Mouse (Mus musculus) adrenal gland, adult 18-20 months (tissue): Measurements from ENCODE around the gene 1700028K03Rik. TPM values are rescaled to one million over a fixed set of nuclear protein-coding genes. Genes with fewer than 3 reads are reported as not detected.

Source experiments
- DNase-seq, 2 experiments: peaks; one replicate each; pipeline ENCODE4 v3.0.0; 2021 to 2022; ENCODE audit warnings: low spot score in 2 of 2
- long read RNA-seq, 2 experiments: library from polyadenylated mRNA; stranded (forward); transcript quantifications; one replicate each; pipeline ENCODE4 v2.0.0; 2021
- total RNA-seq, 2 experiments: library from RNA; stranded (reverse); gene quantifications; 1 replicate in 1 of 2; 2 replicates in 1 of 2; pipeline ENCODE4 v1.2.3; 2021

Gene 1700028K03Rik
- total RNA-seq, result not detected
- long read RNA-seq, experiment 1, result 0 reads
- long read RNA-seq, experiment 2, result 0 reads

DNA sequence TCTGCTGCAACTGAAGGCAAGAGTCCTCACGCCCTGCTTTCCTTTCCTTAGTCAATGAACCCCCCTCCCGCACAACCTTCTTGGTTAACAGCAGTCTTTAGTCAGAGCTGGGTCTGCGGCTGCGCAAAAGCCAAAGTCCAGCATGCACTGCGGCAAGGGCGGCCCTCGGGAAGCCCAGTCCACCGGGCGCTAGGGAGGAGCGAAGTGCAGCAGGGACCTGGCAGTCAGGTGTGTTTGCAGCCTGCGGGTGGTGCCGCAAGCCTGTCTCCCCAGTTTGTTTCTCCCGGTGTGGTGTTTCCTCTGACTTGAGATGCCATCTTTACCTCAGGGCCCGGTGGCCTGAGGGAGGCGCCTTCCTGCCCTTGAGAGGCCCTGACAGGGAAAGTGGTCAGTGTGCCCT, at the start of gene 1700028K03Rik:
1700028K03Rik (plus strand) TSS at position 129 of the 400 bp plus-strand sequence.
- no peak for DNase-seq

DNA sequence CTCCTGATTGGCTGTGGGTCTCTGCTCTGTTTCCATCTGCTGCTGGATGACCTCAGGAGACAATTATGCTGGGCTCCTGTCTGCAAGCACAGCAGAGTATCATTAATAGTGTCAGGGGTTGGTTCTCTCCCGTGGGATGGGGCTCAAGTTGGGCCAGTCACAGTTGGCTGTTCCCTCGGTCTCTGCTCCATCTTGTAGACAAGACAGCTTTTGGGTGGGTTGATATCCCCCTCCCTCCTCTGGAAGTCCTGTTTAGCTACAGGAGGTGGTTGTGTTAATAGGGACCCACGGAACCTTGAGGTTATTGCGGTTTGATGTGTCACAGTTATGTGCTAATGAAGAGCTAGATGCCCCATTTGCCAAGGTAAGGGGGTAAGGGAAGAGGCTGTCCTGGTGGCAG, 45.5 kb upstream of the 1700028K03Rik start:
- DNase-seq, result no peak

DNA sequence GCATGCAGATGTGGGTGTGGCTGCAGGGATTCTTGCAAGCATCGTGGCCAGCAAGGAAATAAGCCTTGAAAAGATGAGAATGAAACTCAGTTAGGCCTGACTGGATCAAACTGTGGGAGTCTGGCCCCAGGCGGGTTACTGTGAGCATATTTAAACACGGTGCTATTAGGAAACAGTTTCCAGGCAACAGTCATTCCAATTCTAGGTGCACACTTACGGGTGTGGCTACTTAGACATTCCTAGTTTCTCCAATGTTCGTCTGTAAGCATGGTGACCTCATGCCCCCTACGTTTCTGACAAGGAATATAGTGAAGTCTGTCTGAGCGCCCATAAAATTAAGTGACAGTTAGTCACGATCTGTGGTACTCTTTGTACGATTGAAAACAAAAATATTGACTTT, 43.5 kb upstream of the 1700028K03Rik start:
- no peak for DNase-seq

DNA sequence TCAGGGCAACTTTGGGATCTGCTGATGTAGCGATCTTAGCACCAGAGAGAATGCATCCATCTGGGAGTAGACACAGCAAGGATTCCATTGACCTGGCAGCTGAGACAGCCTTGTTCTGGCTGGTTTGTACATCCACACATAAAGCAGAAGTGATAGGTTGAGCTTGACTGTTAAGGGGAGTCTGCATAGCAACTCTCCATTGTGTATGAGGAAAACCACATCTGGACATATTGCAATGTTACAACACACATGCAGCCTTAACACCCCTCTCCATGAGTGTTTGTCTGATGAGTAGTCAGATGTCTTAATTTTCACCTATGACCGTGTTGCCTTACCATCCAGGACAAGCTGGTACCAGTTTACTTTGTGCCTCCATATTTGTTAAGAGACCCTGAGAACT, 42.0 kb upstream of the 1700028K03Rik start:
- no peak for DNase-seq

DNA sequence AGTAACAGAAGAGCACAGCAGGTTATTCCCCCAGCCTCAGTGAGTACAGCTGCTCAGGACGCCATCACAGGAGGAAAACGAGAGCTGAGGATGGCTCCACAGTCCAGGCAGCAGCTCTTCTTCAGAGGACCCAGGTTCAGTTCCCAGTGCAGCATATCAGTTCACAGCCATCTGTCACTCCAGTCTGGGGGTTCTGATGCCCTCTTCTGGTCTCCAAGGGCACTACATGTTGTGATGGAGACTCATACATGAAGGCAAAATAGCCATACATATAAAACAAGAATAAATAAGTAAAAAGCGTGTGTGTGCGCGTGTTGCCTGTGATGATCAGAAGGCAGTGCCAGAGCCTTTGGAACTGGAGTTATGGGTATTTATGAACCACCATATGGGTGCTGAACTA, 39.8 kb upstream of the 1700028K03Rik start:
- DNase-seq, result no peak

DNA sequence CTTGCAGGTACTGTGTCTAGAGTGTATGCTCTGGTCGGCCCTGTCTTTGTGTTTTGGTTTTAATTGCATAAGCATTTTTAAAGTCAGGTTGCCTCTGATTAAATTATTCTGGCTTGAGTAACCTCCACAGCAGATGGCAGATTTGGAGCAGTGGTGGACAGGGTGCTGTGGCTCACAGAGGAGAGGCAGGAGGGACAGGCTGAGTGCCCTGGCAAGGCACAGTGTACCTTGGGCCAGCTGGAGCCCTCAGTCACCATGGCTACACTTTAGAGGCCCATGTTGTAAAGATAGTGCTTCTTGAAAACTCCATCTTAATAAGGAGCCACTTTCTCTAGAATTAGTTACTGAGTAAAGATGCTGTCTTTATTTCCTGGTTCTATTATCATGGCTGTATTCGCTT, 38.5 kb upstream of the 1700028K03Rik start:
- DNase-seq, result no peak

DNA sequence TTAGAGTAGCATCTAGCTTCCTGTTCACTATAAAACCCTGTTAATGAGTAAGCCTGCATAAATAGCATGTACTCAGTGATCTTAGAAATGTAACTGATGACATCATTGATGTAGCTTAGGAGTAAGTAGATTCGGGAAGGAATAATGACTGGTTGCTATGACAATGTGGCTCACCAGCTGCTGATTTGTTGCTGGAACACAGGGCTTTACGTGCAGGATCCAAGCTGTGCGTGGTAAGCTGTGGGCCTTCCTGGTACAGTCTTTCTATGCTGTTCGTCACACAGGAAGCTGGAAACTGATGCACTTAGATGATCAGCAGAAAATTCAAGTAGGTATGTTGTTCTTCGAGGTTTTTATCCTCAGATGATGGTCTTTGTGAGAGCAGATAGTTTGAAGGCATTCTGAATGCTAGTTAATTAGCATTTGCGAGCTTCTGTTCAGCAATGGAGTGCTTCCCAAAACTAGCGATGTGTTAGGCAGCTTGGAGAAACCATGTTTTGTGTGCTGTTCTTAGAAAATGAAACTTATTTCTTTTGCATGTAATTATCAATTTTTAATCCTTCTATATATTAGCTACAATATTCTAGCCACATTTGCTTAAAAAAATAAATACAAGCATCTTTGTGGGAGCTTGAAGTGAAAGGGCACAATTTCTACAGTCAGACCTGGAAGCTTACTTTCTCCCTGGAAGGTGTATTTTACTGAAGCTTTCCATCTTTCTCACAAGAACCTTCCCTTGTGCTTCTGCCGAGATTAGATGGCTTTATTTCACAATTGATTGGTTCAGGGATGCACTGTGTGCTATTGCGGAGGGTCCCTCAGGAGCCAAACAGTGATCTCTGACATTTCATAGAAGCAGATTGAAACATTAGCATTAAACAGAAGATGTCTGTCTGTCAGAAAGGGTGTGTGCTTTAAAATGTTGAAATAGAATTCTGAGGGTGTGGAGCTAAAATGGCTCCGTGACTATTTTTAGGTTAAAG, 36.7 kb upstream of the 1700028K03Rik start:
- DNase-seq, result no peak

DNA sequence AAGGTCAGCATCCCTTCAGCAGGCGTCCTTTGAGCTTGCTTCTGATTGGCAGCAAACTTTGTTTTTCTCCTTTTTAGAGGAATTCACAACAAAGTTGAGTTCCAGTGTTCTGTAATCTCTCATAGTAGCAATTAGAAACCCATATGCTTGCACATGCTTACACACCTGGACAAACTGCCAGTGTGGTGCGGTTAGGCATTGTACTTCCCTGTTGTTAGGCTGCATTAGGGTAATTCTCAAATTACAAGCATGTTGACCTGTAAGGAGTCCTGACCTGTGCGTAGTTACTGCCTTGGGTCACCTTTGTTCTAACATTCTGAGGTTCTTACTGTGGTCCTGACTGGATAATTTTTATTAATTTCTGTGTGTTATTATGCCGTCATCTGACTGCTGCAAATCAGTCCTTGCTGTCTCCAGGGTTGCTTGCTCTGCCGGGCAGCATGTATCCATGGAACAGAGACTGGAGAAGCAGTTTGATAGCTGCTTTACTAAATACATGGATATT, 35.7 kb upstream of the 1700028K03Rik start:
- no peak for DNase-seq

DNA sequence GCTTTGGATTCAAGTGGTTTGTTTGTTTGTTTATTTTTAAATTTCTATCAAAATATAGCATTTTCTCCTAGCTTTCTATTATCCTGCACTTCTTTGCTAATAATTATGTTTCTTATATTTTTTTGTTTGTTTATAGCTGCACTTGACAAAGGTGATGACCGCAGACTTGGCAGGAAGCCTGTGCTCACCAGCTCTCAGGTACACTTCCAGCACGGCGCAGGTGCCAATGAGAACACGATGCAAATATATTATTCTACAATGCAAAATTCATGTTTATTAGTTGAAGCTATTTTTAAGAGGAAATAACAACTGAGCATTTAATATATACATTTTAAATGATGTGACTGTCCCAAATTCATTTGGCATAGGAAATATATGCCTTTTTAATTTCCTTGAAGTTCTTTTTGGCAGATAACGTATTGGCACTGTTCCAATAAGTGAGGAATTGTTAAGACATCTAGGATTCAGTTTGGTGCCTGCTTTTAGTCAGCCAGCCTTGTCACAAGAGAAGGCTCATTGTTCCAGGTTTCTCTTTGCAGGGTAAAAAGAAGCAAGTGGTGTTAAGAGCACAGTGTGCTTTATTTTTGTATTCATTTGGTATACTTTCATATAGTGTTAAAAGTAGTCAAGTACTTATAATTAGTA, 34.5 kb upstream of the 1700028K03Rik start:
- DNase-seq, result no peak

DNA sequence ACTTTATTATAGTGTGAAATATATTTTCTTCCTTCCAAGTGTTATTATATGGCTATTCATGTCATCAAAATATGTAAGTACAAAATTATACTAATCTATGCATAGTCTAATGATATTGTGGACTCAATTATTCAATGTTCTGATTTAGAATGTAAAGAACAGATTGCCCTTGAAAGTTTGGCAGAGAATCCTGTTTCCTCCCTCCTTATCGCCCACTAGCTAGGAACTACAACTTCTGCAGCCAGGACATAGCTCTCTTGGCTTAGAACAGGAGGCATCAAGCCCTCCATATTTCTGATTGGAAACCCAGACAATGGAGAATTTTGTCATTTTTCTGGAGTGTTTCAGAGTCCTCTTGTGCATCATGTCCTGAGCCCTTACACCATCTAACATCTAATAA, 33.8 kb upstream of the 1700028K03Rik start:
- no peak for DNase-seq

DNA sequence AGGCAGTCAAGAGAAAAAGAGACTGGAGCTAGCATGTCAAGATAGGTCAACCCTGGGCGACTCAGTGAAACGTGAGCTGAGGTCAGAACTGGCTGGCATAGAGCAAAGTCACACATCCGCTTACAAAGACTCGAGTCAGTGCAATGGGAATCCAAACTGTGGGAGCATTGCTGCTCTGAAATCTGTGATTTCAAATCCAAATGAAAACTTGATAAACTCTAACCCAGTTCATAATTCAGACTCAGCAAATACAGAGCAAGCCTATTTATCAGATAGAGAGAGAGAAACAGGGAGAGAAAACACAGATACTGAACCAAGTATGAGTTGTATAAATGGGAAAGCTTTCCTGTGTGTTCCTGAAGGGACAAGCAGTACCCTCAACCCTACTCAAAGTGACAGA, 27.2 kb upstream of the 1700028K03Rik start, which contains the start of gene Gm42669:
Gm42669 (plus strand) TSS at position 301 of the 400 bp plus-strand sequence.
- no peak for DNase-seq

DNA sequence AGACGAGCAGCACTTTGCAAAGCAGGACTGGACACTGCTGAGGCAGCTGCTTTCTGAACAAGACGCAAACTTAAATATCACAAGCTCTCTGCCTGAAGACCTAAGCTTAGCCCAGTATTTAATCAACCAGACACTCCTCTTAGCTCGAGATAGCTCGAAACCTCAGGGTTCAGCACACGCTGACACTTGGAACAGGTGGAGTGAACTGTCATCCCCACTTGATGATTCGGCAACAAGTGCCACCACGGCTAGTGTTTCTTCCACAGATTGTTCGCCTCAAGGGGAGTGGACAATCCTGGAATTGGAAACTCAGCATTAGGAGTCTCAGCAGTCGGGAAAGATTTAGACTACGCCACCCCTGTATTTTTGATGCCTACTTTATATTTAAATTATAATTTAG, 24.0 kb upstream of the 1700028K03Rik start:
- no peak for DNase-seq

DNA sequence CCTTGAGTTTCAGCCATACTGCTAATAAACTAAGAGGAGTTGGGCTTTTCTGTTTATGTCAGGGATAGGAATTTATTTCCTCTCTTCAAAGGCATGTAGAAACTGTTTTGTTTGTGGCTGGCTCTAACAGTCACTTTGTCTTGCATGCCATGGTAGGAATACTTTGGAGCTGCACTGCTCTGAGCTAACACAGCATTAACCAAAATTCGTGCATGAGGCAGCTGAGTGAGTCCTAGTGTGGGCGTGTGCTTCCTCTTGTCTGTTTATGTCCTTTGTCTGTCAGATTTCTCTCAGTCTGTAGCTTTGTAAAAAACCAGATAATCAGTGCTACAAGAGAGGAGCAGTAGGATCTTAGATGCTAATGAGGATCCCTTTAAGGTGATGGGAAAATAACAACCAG, 23.2 kb upstream of the 1700028K03Rik start:
- DNase-seq, result no peak

DNA sequence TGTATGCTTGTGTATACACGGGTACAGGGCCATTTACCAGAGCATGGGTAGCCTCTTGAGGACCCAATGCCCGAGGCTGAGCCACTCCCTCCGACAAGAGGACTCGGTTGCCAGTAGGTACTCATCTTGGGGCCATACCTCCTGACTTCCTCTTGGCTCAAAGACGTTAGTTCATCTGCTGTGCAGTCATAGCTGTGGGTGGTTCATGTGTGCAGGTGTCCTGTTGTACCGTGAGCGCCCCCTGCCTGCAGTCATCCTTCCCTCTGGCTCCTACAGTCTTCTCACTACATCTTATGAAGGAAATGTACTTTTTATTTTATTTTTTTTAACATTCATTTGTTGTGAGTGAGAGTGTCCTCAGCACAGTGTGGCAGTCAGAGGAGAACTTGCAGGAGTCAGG, 20.9 kb upstream of the 1700028K03Rik start:
- peak; percentile 42 to 58 for DNase-seq

DNA sequence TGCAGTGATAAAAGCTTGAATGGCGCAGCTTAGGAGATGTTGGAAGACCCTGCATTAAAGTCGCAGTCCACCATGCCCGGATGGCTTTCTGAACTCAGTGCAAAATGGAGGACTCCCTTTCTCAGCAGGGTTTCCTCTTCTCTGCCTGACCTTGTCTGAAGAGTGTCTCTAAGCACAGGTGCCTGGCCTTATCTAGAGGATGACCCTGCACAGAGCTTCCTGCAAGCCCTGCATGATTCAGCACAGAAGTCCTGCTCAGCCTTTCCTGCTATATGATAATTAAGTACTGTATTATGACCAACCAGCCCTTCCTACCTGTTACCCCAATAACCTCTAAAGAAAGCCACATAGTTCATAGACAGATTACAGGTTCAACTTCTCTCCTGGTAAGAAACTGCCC, 19.1 kb upstream of the 1700028K03Rik start:
- DNase-seq, result no peak

DNA sequence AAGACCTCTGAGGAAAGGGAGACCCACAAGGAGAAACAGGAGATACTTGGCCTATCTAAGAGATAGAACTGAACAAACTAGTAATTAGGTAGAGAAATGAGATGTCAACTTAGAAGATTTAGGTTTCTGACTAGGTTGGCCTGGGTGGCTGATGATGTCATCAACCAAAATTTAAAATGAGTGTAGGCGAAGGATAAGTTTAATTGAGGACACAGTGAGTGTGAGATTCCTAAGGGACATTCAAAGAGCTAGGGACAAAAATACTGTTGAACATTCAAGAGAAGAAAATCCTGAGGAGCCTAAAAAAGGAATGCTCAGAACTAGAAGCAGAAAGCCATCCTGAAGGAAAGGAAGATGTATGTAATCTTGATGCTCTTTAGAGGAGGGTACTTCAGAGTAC, 18.4 kb upstream of the 1700028K03Rik start:
- DNase-seq, result no peak

DNA sequence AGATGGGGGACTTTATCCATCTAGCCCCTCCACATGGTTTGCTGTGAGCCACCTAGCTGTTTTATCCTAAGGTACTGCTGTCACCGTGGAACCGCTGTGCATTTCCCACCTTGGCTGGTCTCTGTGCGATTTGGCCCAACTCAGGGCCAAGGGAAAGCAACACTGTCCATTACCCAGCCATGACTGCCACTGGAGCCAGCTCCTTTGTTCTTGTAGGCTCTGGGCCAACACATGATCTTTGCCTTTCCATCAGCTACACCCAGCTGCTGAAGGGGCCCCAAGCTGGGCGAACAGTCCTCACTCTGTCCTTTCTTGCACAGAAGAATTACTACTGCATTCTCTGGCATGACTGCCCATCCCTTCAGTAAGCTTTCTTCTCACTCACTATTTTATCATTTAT, 15.9 kb upstream of the 1700028K03Rik start:
- no peak for DNase-seq

DNA sequence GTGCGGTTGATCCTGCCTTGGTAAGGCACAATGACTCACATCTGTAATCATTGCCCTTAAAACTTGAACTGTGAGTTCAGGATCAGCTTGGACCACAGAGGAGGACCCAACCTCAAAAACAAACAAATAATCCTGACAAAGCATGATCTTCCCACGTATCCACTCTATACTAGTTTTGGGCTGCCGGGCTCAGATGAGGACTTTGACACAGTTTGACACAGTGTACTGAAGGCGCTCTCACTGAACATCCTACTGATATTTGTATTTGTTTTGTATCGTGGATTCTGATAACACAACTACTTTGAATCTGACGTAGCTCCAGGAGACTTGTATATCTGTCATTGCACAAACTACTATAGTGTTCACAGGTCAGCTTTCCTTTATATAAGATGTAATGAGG, 13.1 kb upstream of the 1700028K03Rik start:
- DNase-seq, result no peak

DNA sequence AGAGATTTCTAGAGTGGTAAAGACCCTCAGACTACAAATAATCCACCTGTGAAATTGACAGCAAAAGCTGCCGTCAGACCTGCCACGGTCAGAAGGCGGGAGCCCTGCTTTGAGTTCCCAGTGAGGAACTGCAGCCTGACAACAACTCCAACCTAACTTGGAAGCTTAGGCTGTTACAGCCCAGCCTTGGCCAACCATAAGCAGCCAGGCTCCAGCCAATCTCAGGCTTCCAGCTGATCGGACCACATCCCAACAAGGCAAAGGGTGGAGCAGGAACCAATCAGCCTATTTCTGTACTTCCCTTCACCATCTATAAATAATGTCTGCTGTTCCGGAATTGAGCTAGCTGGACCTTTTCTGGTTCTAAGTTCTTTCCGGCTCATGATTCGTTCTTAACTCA, 12.6 kb upstream of the 1700028K03Rik start:
- DNase-seq, result no peak

DNA sequence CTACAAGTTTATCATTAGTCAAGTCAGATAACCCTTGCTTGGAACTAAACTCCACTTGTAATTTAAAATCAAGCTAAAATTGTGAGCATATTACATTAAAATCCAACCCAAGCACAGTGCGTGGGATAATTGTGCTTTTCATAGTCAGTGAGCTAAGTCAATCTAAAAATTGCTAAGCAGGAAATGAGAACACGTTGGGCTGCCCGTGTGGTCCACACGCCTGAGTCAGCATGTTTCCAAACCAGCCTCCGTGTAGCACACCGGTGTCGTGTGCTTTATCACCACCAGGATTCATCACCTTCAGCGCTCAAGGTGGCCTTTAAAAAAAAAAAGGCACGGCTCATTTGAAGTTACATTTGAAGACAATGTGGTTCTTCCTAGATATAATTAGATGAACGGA, 10.2 kb upstream of the 1700028K03Rik start:
- DNase-seq, result no peak

DNA sequence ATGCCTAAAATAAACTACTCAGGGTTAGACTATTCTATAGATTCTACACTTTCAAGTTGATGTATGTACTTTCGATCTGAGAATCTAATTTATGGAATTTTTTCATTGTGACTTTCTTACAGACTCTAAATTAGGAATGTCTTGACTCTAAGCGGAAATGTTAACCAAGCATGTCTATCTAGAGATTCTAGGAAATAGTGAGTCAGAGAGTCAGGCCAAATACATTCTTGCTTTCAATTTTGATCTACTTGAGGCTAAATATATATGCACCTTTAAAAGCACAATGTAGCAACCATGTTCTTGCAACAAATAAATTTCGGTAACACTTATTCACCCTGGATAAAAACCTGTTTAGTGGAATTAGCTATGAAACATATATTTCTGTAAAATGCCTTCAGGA, 5.7 kb upstream of the 1700028K03Rik start:
- no peak for DNase-seq

DNA sequence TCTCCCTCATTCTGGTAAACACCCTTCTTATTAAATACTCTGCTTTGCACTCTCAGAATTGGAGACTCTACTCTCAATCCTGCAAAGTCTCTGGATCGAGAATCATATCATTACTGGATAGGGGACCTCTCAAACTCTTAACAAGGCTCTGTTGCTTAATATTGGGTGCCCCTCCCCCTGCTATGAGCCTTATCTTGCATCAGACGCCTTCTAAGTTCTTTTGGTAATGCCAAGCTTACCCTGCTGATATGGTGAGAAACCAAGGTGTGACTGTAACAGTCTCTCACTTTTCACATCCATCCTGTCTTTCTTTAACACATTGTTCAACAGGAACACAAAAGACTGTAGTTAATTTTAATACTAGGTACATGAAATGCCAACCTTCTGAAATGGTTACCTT, 919 bp upstream of the 1700028K03Rik start:
- DNase-seq, result no peak
